Mouse (Mus musculus) embryo, embryonic 9.5 days (tissue): ENCODE data around the gene Gdpd5.

Source experiments
- DNase-seq: peaks from one replicate; pipeline ENCODE4 v3.0.0-alpha.2; 2017; ENCODE audit errors: extremely low spot score

Gdpd5 gene

DNA sequence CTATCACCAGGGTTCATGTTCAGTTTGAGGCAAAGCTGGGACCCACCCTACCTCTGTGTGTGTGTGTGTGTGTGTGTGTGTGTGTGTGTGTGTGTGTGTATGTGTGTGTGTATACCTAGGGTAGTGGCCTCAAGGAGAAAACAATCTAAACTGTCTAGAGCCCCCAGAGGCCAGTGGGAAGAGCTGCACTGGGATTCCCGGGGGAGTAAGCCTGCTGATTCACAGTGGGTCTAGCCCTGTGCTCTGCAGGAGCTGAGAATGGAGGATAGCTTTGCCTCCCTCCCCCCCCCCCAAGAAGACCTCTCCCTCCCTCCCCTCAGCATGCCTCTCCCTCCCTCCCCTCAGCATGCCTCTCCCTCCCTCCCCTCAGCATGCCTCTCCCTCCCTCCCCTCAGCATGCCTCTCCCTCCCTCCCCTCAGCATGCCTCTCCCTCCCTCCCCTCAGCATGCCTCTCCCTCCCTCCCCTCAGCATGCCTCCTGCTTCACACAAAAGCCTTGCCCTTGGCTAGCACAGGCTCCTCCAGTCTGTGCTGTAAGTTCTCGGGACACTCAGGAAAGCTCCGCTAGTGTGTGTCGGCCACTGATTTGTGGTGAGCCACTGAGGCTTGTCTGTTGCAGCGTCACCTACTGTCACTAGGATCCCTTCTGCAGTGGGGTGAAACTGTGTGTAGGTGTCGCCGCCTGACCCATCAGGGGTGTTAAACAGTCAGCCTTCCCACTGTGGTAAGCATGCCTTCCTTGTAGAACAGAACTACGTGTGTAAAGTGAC, 24.4 kb downstream of the Gdpd5 start:
- no peak for DNase-seq

- no peak for DNase-seq
Measured at GRCm38 (mm10) chr7:99407598-99407997, 26.4 kb downstream of the Gdpd5 start.

GRCm38 (mm10) chr7:99409441-99410222, 28.4 kb downstream of the Gdpd5 start:
- no peak for DNase-seq

- DNase-seq, result no peak
Measured at GRCm38 (mm10) chr7:99410315-99410714, 29.1 kb downstream of the Gdpd5 start.

DNA sequence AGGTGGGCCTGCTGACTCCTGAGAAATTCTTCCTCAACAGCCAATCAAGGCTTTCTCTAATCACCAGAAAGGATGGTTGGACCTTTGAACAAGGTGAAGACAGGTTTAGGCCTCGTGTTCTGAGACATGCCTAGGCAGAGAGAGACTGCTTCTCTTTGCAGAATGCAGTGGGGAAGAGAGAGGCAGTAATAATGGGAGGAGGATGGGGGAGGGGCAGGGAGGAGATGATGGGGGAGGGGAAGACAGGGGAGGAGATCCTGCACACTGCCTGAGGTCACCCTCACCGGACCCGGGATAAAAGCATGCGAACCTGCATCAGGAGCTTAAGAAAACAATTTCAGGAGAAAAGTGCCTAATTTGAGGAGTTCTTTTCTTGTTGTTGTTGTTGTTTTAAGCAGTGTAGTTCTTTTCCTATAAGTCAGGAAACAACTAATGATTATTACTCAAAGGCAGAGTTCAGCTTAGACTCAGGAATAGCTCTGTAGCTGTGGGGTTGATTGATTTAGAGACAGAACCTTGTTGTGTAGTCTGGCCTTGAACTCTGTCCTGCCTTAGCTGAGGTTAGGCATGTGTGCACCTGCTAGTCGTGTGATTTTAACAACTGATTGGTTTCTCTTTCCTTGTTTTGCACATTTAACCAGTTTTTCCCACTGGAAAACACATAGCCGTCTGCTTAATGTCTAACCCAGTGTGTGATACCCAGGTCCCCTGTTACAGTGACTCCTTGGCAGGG, 30.0 kb downstream of the Gdpd5 start:
- DNase-seq, result no peak

DNA sequence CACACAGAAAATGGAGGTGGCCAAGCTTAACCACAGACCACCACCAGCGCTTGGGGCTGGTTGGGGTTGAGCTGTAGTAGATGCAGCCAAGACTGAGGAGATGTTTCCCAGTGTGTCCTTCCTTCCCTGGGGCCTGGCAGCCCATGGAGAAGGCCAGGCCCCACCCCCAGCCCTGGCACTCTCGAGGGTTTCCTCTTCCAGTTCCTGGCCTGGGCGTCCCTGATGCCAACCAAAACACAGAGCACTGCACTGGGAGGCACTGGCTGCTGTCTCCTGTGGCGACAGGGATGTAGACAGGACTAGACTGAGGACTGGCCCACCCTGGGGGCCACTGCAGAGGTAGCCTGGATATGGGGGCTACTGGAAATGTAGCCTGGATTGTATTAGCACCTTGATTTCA, 33.8 kb downstream of the Gdpd5 start:
- DNase-seq, result no peak

GRCm38 (mm10) chr7:99419311-99419710, 38.1 kb downstream of the Gdpd5 start:
- DNase-seq, result no peak

DNA sequence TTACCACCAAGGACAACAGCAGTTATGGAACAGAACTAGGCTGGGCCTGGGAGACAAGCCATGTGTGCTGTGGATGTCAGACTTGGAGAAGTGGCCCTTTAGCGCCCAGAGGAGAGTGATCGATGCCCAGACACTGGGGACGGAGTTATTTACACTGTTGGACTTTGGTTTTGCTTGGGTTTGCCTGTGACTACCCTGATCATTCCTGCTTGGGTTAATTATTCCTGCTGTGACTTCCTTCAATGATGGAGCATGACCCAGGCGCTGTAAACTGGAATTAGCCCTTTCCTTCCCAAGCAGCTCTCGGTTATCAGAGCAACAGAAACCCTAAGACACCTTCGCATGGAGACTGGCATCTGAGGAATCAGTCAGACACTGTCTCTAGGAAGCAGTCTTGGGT, 39.8 kb downstream of the Gdpd5 start:
- no peak for DNase-seq

DNA sequence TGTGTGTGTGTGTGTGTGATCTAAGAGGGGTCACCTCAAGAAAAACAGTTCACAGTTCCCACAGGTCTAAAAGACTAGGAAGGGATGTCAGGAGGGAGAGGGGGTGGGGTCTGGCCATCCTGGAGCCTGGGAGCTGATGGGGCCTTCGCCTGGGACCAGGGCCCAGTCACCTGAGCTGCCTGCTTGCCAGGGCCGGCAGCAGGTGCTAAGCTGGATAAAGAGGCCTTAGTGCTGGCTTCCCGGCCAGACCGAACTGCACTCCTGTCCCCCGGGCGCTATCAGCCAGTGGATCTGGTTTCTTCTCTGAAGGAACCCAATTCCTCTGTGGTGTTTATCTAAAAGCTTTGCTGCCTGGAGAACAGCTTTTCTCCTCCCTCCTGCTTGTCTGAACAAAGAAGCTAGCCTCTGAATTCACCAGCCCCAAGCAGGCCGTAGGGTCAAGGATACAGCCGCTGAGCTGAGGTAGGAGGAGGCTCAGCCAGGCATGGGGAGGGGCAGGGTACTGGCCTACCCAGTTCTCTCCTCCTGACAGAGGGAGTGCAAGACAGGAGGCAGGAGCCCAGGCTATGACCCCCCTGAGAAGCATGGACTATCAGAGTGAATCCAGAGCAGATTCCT, 43.4 kb downstream of the Gdpd5 start:
- peak; percentile 40 for DNase-seq

DNA sequence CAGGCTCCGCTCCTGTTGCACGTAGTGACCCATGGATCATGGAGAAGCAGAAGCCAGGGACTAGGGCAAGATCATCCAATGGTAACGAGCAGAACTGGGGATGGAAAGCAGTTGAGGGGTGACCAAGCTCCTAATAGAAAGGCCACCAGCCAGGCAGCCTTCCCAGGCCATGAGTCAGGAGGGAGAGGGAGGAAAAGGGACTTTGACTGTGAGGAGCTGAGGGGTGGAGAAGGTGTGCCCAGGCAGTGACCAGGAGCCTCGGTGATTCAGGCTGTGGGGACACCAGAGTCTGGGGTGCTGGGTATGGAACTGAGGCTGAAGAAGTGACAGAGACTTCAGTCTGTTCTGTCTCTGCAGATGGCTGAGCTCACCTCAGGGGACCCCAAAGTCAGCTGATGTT, 44.5 kb downstream of the Gdpd5 start:
- no peak for DNase-seq

DNA sequence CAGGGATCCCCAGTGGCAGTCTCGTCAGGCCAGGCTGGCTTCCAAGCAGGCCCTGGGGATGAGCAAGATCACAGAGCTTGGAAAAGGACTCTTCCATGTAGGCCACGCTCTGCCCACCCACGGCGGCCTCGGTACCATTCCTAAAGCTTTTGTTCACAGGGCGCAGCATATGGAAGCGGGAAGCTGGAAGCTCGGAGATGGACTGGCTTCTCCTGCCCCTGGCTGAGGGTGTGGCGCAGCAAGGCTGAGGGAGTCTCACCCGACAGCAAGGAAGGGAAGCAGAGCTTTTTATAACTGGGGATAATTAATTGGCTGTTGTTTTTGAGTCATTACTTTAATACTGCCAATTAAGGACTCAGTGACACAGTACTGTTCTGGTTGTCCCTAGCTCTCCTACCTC, 45.8 kb downstream of the Gdpd5 start:
- no peak for DNase-seq

DNA sequence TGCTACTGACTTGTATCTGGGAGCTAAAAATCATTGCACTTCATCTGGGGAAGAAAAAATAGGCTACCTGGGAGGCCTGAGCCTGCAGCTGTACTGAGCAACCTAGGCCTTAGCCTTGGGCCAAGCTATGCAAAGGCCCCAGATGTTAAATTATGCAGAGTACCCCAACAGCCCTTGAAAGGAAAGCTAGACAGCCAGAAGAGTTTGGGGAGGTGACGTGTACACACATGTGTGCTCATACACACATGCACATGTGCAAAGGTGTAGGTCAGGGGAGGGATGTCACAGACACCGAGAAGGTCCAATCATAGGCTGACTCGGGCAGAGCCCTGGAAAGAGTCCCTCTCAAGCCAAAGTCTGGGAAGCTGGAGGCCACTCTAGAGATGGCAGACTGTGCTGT, 46.8 kb downstream of the Gdpd5 start:
- DNase-seq, result no peak

DNA sequence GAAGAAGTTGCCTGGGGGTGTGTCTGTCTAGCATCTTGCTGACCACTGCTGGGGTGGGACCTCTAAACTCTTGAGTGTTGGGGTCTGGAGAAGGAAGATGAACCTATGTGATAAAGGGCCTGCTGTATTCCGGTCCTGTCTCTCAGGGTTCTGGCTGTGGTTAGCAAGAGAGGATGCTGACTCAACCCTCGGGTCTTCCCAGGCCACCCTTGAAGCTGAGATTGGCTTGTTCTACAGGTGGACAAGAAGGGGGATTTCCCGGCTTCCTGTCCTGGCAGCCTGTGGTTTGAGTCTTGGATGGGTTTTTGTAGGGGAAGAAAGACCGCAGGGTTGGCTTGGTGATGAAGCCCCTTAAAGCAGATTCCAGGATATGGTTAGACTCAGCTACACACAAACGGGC, 47.6 kb downstream of the Gdpd5 start:
- no peak for DNase-seq

GRCm38 (mm10) chr7:99429786-99430185, 48.6 kb downstream of the Gdpd5 start:
- no peak for DNase-seq

DNA sequence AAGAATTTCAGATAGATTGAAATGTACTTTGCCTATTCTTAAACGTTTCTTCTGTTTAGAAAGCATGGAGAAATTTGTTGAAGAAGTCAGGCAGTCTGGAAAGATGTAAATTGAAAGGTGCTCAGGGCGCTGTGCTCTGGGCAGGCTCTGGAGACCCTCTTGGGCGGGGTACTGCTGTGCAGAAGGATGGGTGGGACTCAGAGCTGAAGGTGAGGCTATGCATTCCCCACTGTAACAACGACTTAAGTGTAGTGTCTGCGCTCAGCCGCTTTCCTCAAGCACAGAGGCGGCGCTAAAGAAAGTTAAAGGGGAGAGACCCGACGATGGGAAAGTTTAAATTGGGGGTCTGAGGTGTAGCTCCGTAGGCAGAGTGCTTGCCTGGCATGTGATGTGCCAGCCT, 49.0 kb downstream of the Gdpd5 start:
- DNase-seq, result no peak

GRCm38 (mm10) chr7:99432248-99432647, 51.0 kb downstream of the Gdpd5 start:
- DNase-seq, result no peak

- no peak for DNase-seq
Measured at GRCm38 (mm10) chr7:99432863-99433262, 51.6 kb downstream of the Gdpd5 start.

DNA sequence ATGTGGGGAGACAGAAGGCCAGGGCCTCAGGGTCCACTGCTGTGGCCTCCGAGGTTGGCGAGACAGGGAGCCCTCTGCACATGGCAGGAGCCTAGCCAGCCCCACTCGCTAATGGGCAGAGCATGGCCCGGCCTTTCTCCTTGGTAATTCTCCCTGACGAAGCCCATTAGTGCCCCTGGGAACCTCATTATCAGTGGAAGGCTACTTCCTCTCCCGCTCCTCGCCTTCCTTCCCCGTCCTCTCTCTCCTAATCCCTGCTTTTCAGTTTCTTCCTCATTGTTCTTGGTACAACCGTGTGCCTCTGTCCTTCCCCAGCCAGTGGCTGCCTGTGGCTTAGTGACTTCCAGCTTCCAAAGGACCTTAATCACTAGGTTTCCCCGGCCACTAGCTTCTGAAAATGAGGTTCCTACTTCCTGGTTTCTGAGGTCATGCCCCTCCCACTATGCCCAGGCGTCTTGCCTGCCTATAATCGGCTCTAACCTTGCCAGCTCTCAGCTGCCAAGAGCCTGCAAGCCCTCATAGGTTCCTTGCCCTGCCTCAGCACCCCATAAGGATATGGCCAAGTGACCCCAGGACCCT, 53.5 kb downstream of the Gdpd5 start:
- no peak for DNase-seq

DNA sequence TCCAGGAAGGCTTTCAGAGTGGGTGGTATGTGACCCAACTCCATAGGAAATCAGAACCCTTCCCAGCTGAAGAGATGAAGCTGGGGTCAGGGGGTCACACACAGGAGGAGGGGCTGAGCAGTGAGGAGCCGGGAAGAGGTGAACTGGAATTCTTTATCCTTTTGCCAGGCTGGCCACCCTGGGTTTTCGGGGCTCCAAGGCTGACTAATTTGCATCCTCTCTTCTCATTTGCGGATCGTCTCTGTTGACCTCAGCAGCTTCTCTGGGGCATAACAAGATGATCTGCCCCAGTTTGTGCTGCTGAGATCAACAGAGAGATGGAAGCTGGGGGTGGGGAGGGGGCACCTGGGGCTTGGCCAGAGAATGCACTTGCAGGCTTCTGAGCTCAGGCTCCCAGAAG, 55.3 kb downstream of the Gdpd5 start:
- peak; percentile 55 for DNase-seq

DNA sequence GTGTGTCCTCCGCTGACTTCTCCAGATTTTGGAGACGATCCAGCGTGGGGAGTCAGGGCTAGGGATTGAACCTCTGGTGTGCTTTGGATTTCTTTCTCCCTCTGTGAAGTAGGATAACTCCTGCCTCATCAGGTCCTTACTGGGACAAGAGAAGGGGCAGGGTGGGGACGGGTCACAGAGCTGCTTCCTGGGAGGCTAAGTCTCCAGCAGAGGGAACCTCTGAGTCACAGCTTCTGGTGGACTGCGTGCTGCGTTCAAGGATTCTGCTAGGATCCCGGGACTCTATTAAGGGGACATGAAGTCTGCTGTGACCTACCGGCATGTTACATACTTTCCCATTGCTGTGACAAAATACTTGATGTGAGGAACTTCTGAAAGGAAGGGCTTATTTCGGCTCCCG, 57.7 kb downstream of the Gdpd5 start:
- DNase-seq, result no peak

DNA sequence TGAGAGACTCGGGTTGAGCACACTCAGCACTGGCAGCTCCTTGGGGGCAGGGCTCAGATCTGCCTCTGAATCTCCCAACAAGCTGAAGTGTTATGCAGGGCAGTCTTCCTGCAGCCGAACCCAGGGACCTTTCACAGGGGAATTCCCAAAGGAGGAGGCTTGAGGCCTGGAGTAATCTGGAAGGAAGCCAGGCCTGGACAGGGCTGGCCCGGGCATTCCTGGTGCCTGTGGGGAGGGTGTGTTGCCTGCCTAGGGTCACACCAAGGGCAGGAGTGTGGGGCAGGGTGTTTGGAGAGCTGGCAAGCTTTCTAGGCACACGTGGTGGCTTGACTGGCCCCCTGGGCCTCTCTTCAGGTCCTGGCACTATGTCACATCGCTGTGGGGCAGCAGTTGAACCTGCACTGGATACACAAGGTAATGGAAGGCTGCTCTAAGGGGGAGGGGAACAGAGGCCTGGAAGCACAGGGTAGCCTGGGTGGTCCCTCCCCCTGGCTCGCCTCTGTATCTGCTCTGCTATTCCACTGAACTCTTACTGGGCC, 60.4 kb downstream of the Gdpd5 start:
- DNase-seq, result no peak

DNA sequence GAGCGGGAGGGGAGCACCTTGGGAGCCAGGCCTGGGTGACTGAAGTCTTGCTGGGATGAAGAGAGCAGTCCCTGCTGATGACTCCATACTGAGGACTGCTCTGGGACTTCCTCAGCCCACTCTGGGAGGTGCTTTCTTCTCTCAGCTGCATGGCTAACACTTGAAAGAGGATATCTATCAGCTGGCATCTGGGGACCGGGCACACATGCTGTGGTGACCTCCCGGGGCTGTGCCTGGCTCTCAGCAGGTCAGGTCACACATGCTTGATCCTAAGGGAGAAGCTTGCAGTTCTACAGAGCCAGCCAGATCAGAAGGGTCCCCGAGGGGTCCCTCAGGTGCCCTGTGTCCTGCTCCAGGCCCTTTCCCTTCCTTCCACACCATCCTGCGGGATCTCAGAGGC, 62.0 kb downstream of the Gdpd5 start:
- DNase-seq, result no peak
